Mouse (Mus musculus) G1E (cell line): ENCODE measurements around the gene Stk39. TPM values are rescaled to one million over a fixed set of nuclear protein-coding genes. Genes with fewer than 3 reads are reported as not detected.

Experiments
- ATAC-seq: 2 replicates; pipeline ENCODE4 v1.8.0; 2016; ENCODE audit warnings: mild to moderate bottlenecking; ENCODE audit not compliant: insufficient number of reproducible peaks, poor library complexity, low FRiP score, severe bottlenecking; ENCODE audit errors: extremely low read depth
- DNase-seq: peaks from one replicate; pipeline ENCODE4 v3.0.0; 2012; ENCODE audit warnings: low spot score
- H3K27me3 ChIP-seq: 2 replicates; pipeline ENCODE4 v1.6.1; 2012; ENCODE audit warnings: mild to moderate bottlenecking, low read length, inconsistent platforms; ENCODE audit not compliant: insufficient read depth
- H3K36me3 ChIP-seq: replicated peaks from 2 replicates; pipeline ENCODE3; 2012; ENCODE audit warnings: mild to moderate bottlenecking, inconsistent platforms
- H3K4me1 ChIP-seq: 2 replicates; pipeline ENCODE4 v1.6.1; 2012; ENCODE audit warnings: low read depth, low read length, inconsistent platforms, mixed read lengths; ENCODE audit not compliant: insufficient read depth
- H3K4me3 ChIP-seq: 2 replicates; pipeline ENCODE4 v1.5.1; 2012; ENCODE audit warnings: low read depth, mild to moderate bottlenecking, inconsistent platforms, low read length, moderate library complexity, mixed read lengths
- H3K9me3 ChIP-seq: replicated peaks from 2 replicates; pipeline ENCODE4 v1.6.1; 2012; ENCODE audit warnings: inconsistent platforms
- CTCF ChIP-seq: IDR thresholded peaks from 2 replicates; pipeline ENCODE4 v1.5.1; 2012; ENCODE audit warnings: low read depth, low read length, inconsistent platforms, mixed read lengths
- GATA1 ChIP-seq: IDR thresholded peaks from 2 replicates; pipeline ENCODE4 v1.6.1; 2012; ENCODE audit warnings: borderline replicate concordance, low read length, inconsistent platforms, mixed read lengths
- GATA2 ChIP-seq: IDR thresholded peaks from 2 replicates; pipeline ENCODE4 v1.6.1; 2012; ENCODE audit warnings: low read depth, low read length, inconsistent platforms, borderline replicate concordance
- POLR2AphosphoS5 ChIP-seq: IDR thresholded peaks from 2 replicates; pipeline ENCODE4 v1.6.1; 2012; ENCODE audit warnings: low read depth, low read length, inconsistent platforms; ENCODE audit not compliant: insufficient replicate concordance
- TAL1 ChIP-seq: conservative IDR thresholded peaks from 2 replicates; pipeline ENCODE4 v1.6.1; 2012; ENCODE audit warnings: low read depth, low read length, inconsistent platforms, mixed read lengths
- polyA plus RNA-seq: library from polyadenylated mRNA; stranded (reverse); fragments of >175 nt; gene quantifications from 2 replicates; pipeline ENCODE4 v1.2.3, GENCODE M21; 2012
- total RNA-seq, 2 experiments: library from RNA; stranded (forward) in 1 of 2; stranded (reverse) in 1 of 2; fragments of 200-1000 nt in 1 of 2; fragments of >200 nt in 1 of 2; fragmentation: Nextera tagmentation in 1 of 2; gene quantifications; 2 replicates each; pipeline ENCODE4 v1.2.3; 2014 to 2017

The Stk39 gene
- total and polyA plus RNA-seq, 3 experiments = 0.11 TPM; not detected in 2

DNA sequence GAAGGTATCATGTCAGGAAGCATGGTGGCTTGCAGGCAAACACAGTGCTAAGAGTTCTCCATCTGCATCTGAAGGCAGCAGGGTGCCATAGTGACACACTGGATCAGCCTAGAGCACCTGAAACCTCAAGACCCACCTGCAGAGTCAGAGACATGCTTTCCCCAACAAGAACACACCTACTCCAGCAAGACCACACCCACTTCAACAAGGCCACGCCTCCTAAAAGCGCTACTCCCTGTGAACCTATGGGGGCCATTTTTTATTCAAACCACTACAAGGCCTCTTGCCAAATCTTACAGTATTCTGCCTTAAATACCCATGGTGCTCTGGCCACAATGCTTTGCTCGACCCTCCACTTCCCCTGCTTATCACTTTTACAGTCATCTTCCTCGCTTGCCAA, 13.1 kb upstream of the Stk39 start:
- Histone ChIP-seq H3K36me3 (no peaks in the 10 kb centered on the region), H3K4me3 (no peak overlapping the region), H3K9me3 (0 out of 2 replicates have a peak, but pooled peaks cover 2% of the 10 kb centered on the region), H3K4me1 (no peaks in the 10 kb centered on the region), H3K27me3 (no peaks in the 10 kb centered on the region)
- no peak for ATAC-seq
- DNase-seq = no peak
- no peak for TF ChIP-seq CTCF
- TF ChIP-seq TAL1 = no peak
- no peak for TF ChIP-seq POLR2AphosphoS5
- no peak for TF ChIP-seq GATA1
- TF ChIP-seq GATA2 = no peak

DNA sequence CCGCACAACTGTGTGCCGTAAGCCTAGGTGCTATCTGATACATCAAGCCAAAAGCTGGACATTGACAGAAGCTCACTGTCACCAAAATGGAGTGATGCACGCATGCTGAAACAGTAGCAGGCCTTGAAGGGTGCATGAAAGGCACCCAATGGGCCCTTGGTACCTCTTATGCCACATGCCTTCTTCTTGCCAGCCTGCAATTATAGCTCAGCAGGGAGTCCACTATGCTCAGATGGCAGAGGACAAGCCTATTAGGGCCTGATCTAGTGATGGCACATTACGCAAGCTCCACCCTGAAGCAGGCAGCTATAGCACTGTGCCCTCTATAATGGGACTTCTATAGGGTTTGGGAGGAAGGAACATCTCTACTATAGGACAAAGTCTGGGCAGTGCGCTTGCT, 10.8 kb upstream of the Stk39 start:
- H3K27me3 ChIP-seq = no peaks in the 10 kb centered on the region
- H3K4me1 ChIP-seq = no peaks in the 10 kb centered on the region
- no peak overlapping the region for H3K4me3 ChIP-seq
- no peaks in the 10 kb centered on the region for H3K36me3 ChIP-seq
- H3K9me3 ChIP-seq = 0 out of 2 replicates have a peak, but pooled peaks cover 2% of the 10 kb centered on the region
- DNase-seq = no peak
- TF ChIP-seq CTCF = no peak
- no peak for TF ChIP-seq GATA2
- TF ChIP-seq POLR2AphosphoS5 = no peak
- TF ChIP-seq TAL1 = no peak
- TF ChIP-seq GATA1 = no peak
- no peak for ATAC-seq

- no peaks in the 10 kb centered on the region for H3K36me3 ChIP-seq
- peaks cover under 1% of the 10 kb centered on the region for H3K9me3 ChIP-seq
- TF ChIP-seq POLR2AphosphoS5 (no peak), GATA2 (no peak), GATA1 (no peak), TAL1 (no peak), CTCF (no peak)
- no peak for ATAC-seq
- no peaks in the 10 kb centered on the region for H3K27me3 ChIP-seq
- no peaks in the 10 kb centered on the region for H3K4me1 ChIP-seq
- H3K4me3 ChIP-seq = no peak overlapping the region
- DNase-seq = no peak
These were observed 7.8 kb upstream of the Stk39 start for GRCm38 (mm10) chr2:68479823-68480222.

DNA sequence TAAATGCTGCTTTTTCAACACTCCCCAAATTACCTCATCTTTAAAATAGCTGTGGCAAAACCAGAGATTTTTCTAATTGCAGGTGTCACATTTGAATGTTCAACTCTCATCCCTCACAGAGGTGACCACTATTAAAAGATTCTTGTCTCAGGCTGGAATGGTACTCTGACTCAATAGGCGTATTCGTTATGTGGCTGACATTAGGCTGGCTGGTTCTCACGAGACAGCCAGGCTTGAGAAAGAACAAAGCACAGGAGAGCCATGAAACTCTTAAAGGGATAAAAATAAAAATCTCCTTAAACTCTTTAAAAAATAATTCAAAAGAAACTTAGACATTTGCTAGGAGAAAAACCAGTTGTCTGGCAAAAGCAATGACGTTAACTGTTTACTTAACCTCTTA, 853 bp upstream of the Stk39 start:
- no peaks in the 10 kb centered on the region for H3K36me3 ChIP-seq
- no peaks in the 10 kb centered on the region for H3K4me1 ChIP-seq
- H3K27me3 ChIP-seq = no peaks in the 10 kb centered on the region
- DNase-seq (no peak), ATAC-seq (no peak)
- TF ChIP-seq POLR2AphosphoS5 = no peak
- no peak for TF ChIP-seq TAL1
- no peak for TF ChIP-seq GATA2
- no peak for TF ChIP-seq CTCF
- TF ChIP-seq GATA1 = no peak
- peaks cover 26% of the 10 kb centered on the region for H3K9me3 ChIP-seq
- H3K4me3 ChIP-seq = no peak overlapping the region

- no peak overlapping the region for H3K4me3 ChIP-seq
- H3K9me3 ChIP-seq = peaks cover 26% of the 10 kb centered on the region
- no peak for TF ChIP-seq CTCF
- no peak for TF ChIP-seq POLR2AphosphoS5
- no peak for TF ChIP-seq GATA2
- TF ChIP-seq TAL1 = no peak
- no peak for TF ChIP-seq GATA1
- no peak for ATAC-seq
- no peaks in the 10 kb centered on the region for H3K4me1 ChIP-seq
- DNase-seq = no peak
- H3K36me3 ChIP-seq = no peaks in the 10 kb centered on the region
- H3K27me3 ChIP-seq = no peaks in the 10 kb centered on the region
These were observed 463 bp upstream of the Stk39 start for GRCm38 (mm10) chr2:68472551-68472910.

GRCm38 (mm10) chr2:68470891-68471758, 943 bp downstream of the Stk39 start:
- H3K4me3 ChIP-seq = peak overlapping the region; percentile 9; the same call in 1 of the 2 replicates
- peaks cover 26% of the 10 kb centered on the region for H3K9me3 ChIP-seq
- no peak for TF ChIP-seq GATA2
- TF ChIP-seq TAL1 = no peak
- TF ChIP-seq GATA1 = no peak
- no peak for TF ChIP-seq CTCF
- TF ChIP-seq POLR2AphosphoS5 = no peak
- H3K27me3 ChIP-seq = no peaks in the 10 kb centered on the region
- H3K4me1 ChIP-seq = no peaks in the 10 kb centered on the region
- DNase-seq (no peak), ATAC-seq (no peak)
- no peaks in the 10 kb centered on the region for H3K36me3 ChIP-seq
